Mouse (Mus musculus): ENCODE measurements at regions not wholly inside any gene's neighbourhood (a gene's known extent, or its start where the extent isn't known, plus 50 kb on each side); places are given as distances from the start of the nearest gene placed in this dataset.

DNA sequence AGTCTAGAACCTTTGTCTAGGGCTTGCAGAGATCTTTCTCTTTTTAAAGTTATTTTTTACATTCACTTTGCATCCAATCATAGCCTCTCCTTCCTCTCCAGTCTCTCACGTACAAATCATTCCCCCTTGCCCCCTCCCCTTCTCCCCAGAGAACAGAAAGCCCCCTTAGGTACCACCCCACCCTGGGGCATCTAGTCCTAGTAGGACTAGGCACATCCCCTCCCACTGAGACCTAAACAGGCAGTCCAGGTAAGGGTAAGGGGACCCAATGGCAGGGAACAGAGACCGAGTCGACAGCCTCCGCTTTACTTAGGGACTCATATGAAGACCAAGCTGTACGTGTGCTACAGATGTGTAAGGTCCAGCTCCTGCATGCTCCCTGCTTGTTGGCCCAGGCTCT lies 59.3 kb upstream of the D16Ertd472e start:
- DNase-seq (ENCODE audit: low spot score in 2 of 2) = no peak

DNA sequence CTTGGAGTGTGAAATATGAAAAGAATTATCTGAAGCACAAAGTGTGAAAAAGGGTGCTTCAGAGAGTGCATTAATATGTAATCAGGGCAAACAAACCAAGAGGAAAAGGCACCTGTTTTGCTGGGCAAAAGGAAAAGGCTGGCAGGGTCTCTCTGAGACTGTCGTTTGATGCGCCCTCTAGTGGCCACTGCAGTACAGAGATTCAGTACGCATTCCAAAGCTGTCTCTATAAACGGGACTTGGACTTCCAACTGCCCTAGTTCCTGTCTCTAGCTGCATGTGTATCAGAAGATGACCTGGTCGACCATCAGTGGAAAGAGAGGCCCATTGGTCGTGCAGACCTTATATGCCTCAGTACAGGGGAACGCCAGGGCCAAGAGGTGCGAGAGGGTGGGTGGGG lies 58.7 kb upstream of the D16Ertd472e start:
- DNase-seq (ENCODE audit: low spot score in 2 of 2) = peak; percentile 65 to 68

DNA sequence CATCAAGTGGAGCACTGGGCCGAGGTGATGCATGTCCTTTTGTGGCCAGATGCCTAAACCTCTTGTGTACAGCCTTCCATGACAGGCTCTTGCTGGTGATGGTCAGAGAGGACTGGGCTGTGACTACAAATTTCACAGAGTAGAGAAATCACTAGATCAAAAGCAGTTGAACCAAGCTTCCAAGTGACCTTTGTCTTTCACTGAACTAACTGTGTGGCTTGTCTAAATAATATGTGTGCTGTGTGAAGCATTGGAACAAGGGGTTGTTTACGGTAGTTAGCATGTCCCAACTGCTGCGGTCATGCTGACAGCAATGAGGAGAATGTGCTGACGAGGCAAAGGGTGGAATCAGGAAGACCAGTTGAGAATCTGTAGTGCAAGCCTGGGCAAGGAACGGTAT lies 55.3 kb upstream of the D16Ertd472e start:
- no peak for DNase-seq (ENCODE audit: low spot score in 2 of 2)

DNA sequence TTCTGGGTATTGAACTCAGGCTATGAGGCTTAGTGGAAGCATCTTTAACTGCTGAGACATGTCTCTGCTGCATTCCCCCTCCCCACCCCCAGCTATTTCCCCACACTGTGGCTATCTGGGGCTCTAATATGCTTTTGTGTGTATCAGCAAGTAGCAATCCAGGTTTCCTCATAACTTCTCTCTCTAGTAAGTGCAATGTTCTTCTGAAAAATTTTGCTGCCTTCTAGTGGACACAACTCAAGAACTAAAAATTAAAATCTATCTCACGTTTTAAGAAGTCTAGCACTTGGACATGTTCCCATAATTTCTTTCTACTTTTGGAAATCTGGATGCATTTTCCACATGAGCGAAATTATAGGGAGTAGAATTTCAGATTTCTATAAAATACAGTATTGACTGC lies 50.3 kb upstream of the D16Ertd472e start:
- DNase-seq (ENCODE audit: low spot score in 2 of 2) = no peak

All from adrenal gland, adult 18-20 months (tissue).